Mouse (Mus musculus): ENCODE results near the gene Ergic2. TPM values are rescaled to one million over a fixed set of nuclear protein-coding genes. Genes with fewer than 3 reads are reported as not detected.
A peak's percentile ranks its signal among the peaks of the same experiment; 100 is the strongest.

Gene Ergic2
- polyA plus RNA-seq (2014; fragmentation: Nextera tagmentation; extraction: Ambion mirVana): 194 and 205 TPM in 2 replicates

DNA sequence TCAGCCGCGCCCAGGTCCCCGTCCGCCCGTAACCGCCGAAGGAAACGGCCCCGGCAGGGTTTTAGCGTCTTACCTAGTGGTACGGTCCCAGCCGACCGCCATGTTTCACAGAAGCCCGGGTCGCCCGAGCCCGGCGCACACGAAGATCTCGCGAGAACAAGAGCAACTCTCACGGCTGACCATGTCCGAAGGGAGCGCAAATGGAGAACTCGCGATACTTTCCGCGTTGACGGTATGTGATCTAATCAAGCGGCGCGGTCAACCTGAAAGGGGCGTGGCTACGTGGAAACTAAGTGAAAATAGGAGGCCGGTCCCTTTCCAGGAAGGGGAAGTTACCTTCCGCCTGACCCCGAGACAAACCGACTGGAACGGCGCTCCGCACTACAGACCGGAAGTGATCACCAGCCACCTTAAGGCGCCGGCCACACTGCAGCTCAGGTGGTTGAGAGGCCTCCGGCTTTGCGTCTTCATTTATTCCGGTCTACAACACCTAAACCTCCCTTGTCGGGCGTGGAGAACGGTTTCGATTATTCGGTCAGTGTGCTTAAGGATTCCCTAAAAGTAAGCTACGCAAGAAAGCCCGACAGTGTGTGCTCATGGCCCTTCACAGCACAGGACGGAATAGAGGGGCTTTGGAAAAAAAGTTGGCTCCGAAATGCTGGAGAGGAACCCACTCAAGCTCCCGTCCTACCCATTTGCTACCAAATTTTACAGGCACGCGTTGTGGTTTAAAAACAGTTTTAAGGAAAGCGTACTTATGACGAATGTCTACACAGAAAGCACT is at the start of gene Ergic2:
TSS of gene Ergic2 (minus strand) at position 478 of the 784 bp plus-strand sequence.
- ATAC-seq (ENCODE audit: insufficient number of reproducible peaks, low FRiP score, low TSS enrichment, low read depth) (peak; percentile 99), DNase-seq (ENCODE audit: low spot score) (peak; percentile 97)
- peak within 1 kb of the TSS; percentile 65; the same call in 1 of the 2 replicates for H3K27ac ChIP-seq (replicated peaks; ENCODE audit: low read depth, low read length)
- no peaks in the 10 kb centered on the region for H3K36me3 ChIP-seq (ENCODE audit: control insufficient read depth, insufficient read depth, low read length)
- peak within 1 kb of the TSS; percentile 99 for H3K4me3 ChIP-seq (ENCODE audit: low read depth, low read length)
- peaks cover 9% of the 10 kb centered on the region; the same call in 1 of the 2 replicates for H3K4me1 ChIP-seq (ENCODE audit: control insufficient read depth, insufficient read depth, low read length)
- H3K27me3 ChIP-seq (ENCODE audit: control insufficient read depth, insufficient read depth, low read length): no peaks in the 10 kb centered on the region
- WGBS: under 1% methylated on average over 61 of the region's 61 CpGs
- H3K4me2 ChIP-seq (ENCODE audit: low read depth, severe bottlenecking): peak within 1 kb of the TSS; percentile 63
- H3K9me3 ChIP-seq (ENCODE audit: control insufficient read depth, low read length): no peaks in the 10 kb centered on the region
- peak within 1 kb of the TSS; percentile 85 for H3K9ac ChIP-seq (ENCODE audit: low read length)

DNA sequence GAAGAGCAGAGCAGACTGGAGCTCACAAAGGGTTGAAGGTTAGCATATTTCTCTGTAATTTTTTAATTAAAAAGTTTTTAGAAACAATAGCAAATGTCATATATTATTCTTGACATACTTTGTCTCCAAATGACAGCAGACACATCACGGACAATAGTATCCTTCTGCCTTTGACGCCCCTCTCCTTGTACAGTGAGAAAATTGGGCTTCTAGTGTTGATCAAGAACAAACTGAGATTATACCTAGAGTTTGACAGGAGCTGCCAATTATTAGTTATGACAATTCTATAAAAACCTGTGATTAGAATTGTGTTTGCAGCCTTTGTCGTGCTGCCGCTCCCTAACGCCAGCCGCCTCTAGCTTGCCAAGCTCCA is 48.5 kb upstream of the Ergic2 start:
- Histone ChIP-seq H3K9ac (ENCODE audit: low read length) (no peak overlapping the region), H3K4me3 (ENCODE audit: low read depth, low read length) (no peak overlapping the region), H3K4me1 (ENCODE audit: control insufficient read depth, insufficient read depth, low read length) (peaks cover 2% of the 10 kb centered on the region; the same call in 1 of the 2 replicates), H3K9me3 (ENCODE audit: control insufficient read depth, low read length) (no peaks in the 10 kb centered on the region), H3K27ac (replicated peaks; ENCODE audit: low read depth, low read length) (no peak overlapping the region), H3K4me2 (ENCODE audit: low read depth, severe bottlenecking) (no peak overlapping the region), H3K27me3 (ENCODE audit: control insufficient read depth, insufficient read depth, low read length) (no peaks in the 10 kb centered on the region), H3K36me3 (ENCODE audit: control insufficient read depth, insufficient read depth, low read length) (no peaks in the 10 kb centered on the region)
- DNase-seq (ENCODE audit: low spot score) (no peak), ATAC-seq (ENCODE audit: insufficient number of reproducible peaks, low FRiP score, low TSS enrichment, low read depth) (no peak)
- WGBS: 95% methylated on average over 6 of the region's 6 CpGs

DNA sequence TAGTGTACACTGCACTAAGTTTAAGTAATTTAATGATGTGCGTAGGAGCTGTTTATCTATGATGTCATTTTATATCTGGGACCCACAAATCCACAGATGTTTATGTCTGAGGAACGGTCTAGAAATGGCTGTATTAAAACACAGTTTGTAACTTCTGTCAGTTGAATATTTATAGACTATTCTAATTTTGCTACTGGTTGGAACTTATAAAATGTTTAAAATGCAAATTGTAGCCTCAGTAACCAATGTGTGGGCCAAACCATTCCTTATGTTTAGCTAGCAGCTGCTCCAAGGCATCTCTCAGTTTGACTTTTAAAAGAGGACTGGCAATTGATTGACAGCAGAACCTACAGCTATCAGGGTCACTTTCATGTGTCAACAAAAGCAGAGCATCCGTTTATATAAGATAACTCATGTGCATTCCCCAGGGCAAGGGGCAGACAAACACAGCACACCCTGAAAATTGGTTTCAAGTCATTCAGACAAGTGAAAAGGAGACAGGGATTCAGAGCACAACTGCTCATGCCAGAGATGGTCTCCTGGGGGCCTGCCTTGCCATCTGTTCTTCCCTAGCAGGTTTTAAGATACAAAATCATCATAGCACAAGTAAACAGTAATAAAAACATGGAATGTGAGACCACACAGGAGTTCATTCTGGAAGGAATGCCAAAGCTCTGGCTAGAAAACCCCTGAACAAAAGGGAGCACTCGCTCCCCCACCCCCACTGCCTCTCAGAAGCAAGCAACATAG is 48.0 kb upstream of the Ergic2 start:
- H3K36me3 ChIP-seq (ENCODE audit: control insufficient read depth, insufficient read depth, low read length): no peaks in the 10 kb centered on the region
- no peak overlapping the region for H3K4me3 ChIP-seq (ENCODE audit: low read depth, low read length)
- no peaks in the 10 kb centered on the region for H3K9me3 ChIP-seq (ENCODE audit: control insufficient read depth, low read length)
- ATAC-seq (ENCODE audit: insufficient number of reproducible peaks, low FRiP score, low TSS enrichment, low read depth): peak; percentile 67; the same call in 1 of the 2 replicates
- H3K4me1 ChIP-seq (ENCODE audit: control insufficient read depth, insufficient read depth, low read length): peaks cover 2% of the 10 kb centered on the region; the same call in 1 of the 2 replicates
- H3K27me3 ChIP-seq (ENCODE audit: control insufficient read depth, insufficient read depth, low read length): no peaks in the 10 kb centered on the region
- 75% methylated on average over 4 of the region's 4 CpGs for WGBS
- H3K27ac ChIP-seq (replicated peaks; ENCODE audit: low read depth, low read length): no peak overlapping the region
- no peak for DNase-seq (ENCODE audit: low spot score)
- no peak overlapping the region for H3K4me2 ChIP-seq (ENCODE audit: low read depth, severe bottlenecking)
- no peak overlapping the region for H3K9ac ChIP-seq (ENCODE audit: low read length)

DNA sequence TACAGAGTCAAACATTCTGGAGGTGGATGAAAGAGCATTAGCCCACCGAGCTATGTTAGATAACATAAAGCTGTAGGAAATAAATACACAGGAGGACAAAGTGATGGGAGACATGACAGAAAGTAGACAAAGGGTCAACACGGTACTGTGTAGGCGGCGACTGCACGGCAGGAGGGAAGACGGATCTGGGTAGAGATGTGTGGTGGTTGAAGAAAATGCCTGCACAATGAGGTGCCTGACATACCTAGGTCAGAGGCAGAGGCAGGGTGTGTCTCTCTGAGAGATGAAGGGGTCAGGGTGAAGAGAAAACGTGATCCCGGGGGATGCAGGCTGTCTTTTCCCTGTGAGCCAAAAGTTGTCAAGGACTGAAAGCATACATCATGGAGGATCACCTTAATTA is 46.9 kb upstream of the Ergic2 start:
- Histone ChIP-seq H3K36me3 (ENCODE audit: control insufficient read depth, insufficient read depth, low read length) (no peaks in the 10 kb centered on the region), H3K4me3 (ENCODE audit: low read depth, low read length) (no peak overlapping the region), H3K27ac (replicated peaks; ENCODE audit: low read depth, low read length) (no peak overlapping the region), H3K9me3 (ENCODE audit: control insufficient read depth, low read length) (no peaks in the 10 kb centered on the region), H3K4me1 (ENCODE audit: control insufficient read depth, insufficient read depth, low read length) (peaks cover 2% of the 10 kb centered on the region; the same call in 1 of the 2 replicates), H3K9ac (ENCODE audit: low read length) (no peak overlapping the region), H3K27me3 (ENCODE audit: control insufficient read depth, insufficient read depth, low read length) (no peaks in the 10 kb centered on the region), H3K4me2 (ENCODE audit: low read depth, severe bottlenecking) (no peak overlapping the region)
- ATAC-seq (ENCODE audit: insufficient number of reproducible peaks, low FRiP score, low TSS enrichment, low read depth) (no peak), DNase-seq (ENCODE audit: low spot score) (no peak)
- 75% methylated on average over 8 of the region's 8 CpGs for WGBS

DNA sequence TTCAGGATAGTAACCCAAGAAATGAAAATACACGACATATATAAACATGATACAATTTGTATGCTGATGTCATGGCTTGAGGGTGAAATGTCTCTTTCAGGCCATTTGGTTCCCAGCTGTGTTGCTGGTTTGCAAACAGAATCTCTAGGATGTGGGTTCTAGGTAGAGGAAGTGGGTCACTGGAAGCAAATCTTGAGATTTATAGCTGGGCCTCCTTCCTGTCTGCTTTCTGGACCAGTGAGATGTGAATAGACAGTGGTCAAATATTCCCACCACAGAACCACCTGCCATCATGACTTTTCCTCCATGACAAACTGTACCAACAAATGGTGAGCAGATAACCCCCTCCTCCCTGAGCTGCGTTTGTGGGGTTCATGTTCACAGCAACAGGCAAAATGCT is 45.6 kb upstream of the Ergic2 start:
- no peak overlapping the region for H3K4me3 ChIP-seq (ENCODE audit: low read depth, low read length)
- 82% methylated on average over 2 of the region's 2 CpGs for WGBS
- H3K4me1 ChIP-seq (ENCODE audit: control insufficient read depth, insufficient read depth, low read length): peaks cover 2% of the 10 kb centered on the region; the same call in 1 of the 2 replicates
- DNase-seq (ENCODE audit: low spot score) (no peak), ATAC-seq (ENCODE audit: insufficient number of reproducible peaks, low FRiP score, low TSS enrichment, low read depth) (no peak)
- H3K9ac ChIP-seq (ENCODE audit: low read length): no peak overlapping the region
- H3K9me3 ChIP-seq (ENCODE audit: control insufficient read depth, low read length): no peaks in the 10 kb centered on the region
- no peak overlapping the region for H3K27ac ChIP-seq (replicated peaks; ENCODE audit: low read depth, low read length)
- H3K4me2 ChIP-seq (ENCODE audit: low read depth, severe bottlenecking): no peak overlapping the region
- H3K27me3 ChIP-seq (ENCODE audit: control insufficient read depth, insufficient read depth, low read length): no peaks in the 10 kb centered on the region
- H3K36me3 ChIP-seq (ENCODE audit: control insufficient read depth, insufficient read depth, low read length): no peaks in the 10 kb centered on the region

DNA sequence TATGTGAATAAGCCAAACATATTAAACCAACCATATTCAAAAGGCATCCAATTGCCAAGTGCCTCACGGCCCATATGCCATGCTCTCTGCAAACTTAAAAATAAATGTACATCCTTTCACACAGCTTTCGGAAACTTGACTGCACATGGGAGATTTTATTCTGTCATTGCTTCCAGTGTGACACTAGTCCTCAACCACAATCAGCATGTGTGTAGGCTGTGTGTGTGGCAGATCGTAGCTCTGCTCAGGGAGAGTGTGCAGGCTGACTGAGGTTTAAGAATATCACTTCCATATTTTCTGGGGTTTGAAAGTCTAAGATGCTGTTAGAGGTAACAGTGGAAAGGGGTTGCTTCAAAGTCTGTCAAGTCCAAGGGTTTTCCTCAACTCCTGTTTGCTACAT is 43.9 kb upstream of the Ergic2 start:
- 92% methylated on average over 3 of the region's 3 CpGs for WGBS
- no peaks in the 10 kb centered on the region for H3K27me3 ChIP-seq (ENCODE audit: control insufficient read depth, insufficient read depth, low read length)
- no peaks in the 10 kb centered on the region for H3K9me3 ChIP-seq (ENCODE audit: control insufficient read depth, low read length)
- H3K4me1 ChIP-seq (ENCODE audit: control insufficient read depth, insufficient read depth, low read length): peaks cover 2% of the 10 kb centered on the region; the same call in 1 of the 2 replicates
- H3K36me3 ChIP-seq (ENCODE audit: control insufficient read depth, insufficient read depth, low read length): no peaks in the 10 kb centered on the region
- H3K27ac ChIP-seq (replicated peaks; ENCODE audit: low read depth, low read length): no peak overlapping the region
- H3K9ac ChIP-seq (ENCODE audit: low read length): no peak overlapping the region
- DNase-seq (ENCODE audit: low spot score) (no peak), ATAC-seq (ENCODE audit: insufficient number of reproducible peaks, low FRiP score, low TSS enrichment, low read depth) (no peak)
- H3K4me3 ChIP-seq (ENCODE audit: low read depth, low read length): no peak overlapping the region
- H3K4me2 ChIP-seq (ENCODE audit: low read depth, severe bottlenecking): no peak overlapping the region

DNA sequence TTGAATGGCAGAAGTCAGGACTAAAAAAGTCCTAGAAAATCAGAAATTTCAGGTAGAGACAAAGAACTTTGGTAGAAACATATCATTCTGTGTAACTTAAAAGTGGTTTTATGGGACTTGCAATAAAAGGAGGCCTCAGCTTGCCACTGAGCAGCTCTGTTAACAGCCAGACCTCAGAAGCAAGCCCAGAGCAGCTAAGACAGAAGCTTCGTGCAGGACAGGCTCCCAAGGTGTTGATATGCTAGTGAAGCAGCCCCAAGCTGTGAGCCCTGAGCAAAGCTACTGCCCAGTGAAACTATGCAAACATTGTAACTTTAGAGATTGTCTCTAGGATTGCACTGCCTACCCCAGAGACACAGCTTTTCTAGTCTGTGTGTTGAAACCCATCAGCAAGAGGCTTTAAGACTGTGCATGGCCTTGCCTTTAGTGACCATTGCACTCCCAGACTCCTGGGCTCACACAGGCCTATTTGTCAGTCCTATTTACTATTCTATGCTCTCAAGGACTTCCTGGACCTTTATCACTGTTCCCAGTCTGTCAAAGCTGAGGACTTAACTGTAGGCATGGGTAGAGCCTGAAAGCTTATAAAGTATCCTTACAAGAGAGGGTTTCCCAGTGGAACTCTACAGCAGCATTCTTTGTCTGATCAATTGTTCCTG is 43.4 kb upstream of the Ergic2 start:
- H3K27ac ChIP-seq (replicated peaks; ENCODE audit: low read depth, low read length): 0 out of 2 replicates have a peak overlapping the region, but pooled peaks have one; percentile 24

DNA sequence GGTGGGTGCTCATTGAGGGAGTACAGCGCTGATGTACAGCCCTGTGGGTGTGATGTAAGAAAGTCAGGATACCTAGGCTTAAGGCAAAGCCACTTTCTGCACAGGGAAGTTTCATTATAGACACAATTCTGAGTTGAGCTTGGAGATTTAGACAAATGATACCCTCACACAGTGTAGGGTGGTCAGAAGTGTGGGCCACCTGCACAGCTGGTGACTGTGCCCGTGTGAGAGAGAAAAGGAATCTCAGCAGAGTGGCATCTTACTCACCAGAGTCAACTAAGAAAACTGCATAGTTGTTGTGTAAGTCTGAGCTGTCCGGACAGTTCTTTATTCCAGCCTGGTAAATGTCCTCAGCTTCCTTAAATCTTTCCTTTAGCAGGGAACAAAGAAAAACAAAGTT is 37.0 kb upstream of the Ergic2 start:
- Histone ChIP-seq H3K36me3 (ENCODE audit: control insufficient read depth, insufficient read depth, low read length) (no peaks in the 10 kb centered on the region), H3K4me1 (ENCODE audit: control insufficient read depth, insufficient read depth, low read length) (no peaks in the 10 kb centered on the region), H3K27me3 (ENCODE audit: control insufficient read depth, insufficient read depth, low read length) (no peaks in the 10 kb centered on the region), H3K27ac (replicated peaks; ENCODE audit: low read depth, low read length) (no peak overlapping the region), H3K4me3 (ENCODE audit: low read depth, low read length) (no peak overlapping the region), H3K4me2 (ENCODE audit: low read depth, severe bottlenecking) (no peak overlapping the region), H3K9ac (ENCODE audit: low read length) (no peak overlapping the region), H3K9me3 (ENCODE audit: control insufficient read depth, low read length) (no peaks in the 10 kb centered on the region)
- DNase-seq (ENCODE audit: low spot score) (no peak), ATAC-seq (ENCODE audit: insufficient number of reproducible peaks, low FRiP score, low TSS enrichment, low read depth) (no peak)
- WGBS: 81% methylated on average over 3 of the region's 3 CpGs

More for the DNA sequence above, 43.4 kb upstream of the Ergic2 start:
- H3K27me3 ChIP-seq (ENCODE audit: control insufficient read depth, insufficient read depth, low read length): no peaks in the 10 kb centered on the region
- no peak overlapping the region for H3K4me2 ChIP-seq (ENCODE audit: low read depth, severe bottlenecking)
- no peak overlapping the region for H3K9ac ChIP-seq (ENCODE audit: low read length)
- no peaks in the 10 kb centered on the region for H3K36me3 ChIP-seq (ENCODE audit: control insufficient read depth, insufficient read depth, low read length)
- H3K9me3 ChIP-seq (ENCODE audit: control insufficient read depth, low read length): no peaks in the 10 kb centered on the region
- 12% methylated on average over 1 of the region's 1 CpGs for WGBS
- H3K4me1 ChIP-seq (ENCODE audit: control insufficient read depth, insufficient read depth, low read length): peaks cover 2% of the 10 kb centered on the region; the same call in 1 of the 2 replicates
- no peak overlapping the region for H3K4me3 ChIP-seq (ENCODE audit: low read depth, low read length)
- DNase-seq (ENCODE audit: low spot score) (no peak), ATAC-seq (ENCODE audit: insufficient number of reproducible peaks, low FRiP score, low TSS enrichment, low read depth) (no peak)

Data from limb, embryonic 11.5 days (tissue).